Mouse (Mus musculus): Measurements from ENCODE around the gene Rai14.

Gene Rai14

GRCm38 (mm10) chr15:10714409-10715138 lies at the start of gene Rai14:
Gene Rai14, minus strand, starts transcription at chr15:10714624.
- Histone ChIP-seq H3K36me3 (ENCODE audit: control insufficient read depth, insufficient read depth, low read length, poor library complexity, severe bottlenecking) (no peaks in the 10 kb centered on the region), H3K27me3 (ENCODE audit: control insufficient read depth, insufficient read depth, low read length, poor library complexity, severe bottlenecking) (no peaks in the 10 kb centered on the region; the same call in 1 of the 2 replicates)
- DNase-seq (ENCODE audit: low read depth, low spot score): peak; percentile 7

DNA sequence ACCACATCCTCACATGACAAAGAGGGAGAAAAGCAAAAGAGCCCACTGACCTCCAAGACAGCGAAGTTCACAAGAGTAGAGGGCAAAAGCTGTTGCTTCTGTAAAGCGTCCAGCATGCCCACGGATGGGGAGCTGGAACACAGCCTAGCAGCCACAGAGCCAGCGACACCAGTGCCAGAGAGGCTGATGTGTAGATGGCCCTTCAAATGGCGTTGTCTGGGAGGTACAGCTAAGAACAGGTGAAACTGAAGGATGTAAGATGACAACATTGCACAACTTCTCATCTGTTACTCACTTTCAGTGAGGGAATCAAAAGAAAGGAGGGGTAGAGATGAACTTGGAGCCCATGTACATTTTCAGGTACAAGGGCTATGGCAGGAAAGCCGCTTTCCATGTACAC lies 47.0 kb upstream of the Rai14 start:
- H3K36me3 ChIP-seq (ENCODE audit: control insufficient read depth, insufficient read depth, low read length, poor library complexity, severe bottlenecking): no peaks in the 10 kb centered on the region
- DNase-seq (ENCODE audit: low read depth, low spot score): no peak
- no peaks in the 10 kb centered on the region for H3K27me3 ChIP-seq (ENCODE audit: control insufficient read depth, insufficient read depth, low read length, poor library complexity, severe bottlenecking)

DNA sequence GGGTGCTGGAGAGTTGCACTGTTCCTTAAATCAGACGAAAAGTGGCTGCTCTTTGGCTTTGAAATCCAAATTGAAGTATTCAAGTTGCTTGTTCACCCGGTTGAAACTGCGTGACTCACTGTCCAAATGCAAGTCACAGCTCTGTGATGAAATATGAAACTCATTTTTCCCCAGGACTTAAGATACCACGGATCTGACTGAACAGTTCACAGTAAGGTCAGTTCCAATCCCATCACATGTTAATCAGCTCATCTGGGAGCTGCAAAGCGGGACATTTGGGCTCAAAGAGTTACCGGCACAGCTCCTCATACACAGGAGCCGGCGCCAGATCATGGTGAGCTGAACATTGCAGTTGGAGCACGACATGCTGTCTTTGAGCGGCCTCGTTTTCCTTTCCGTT lies 45.6 kb upstream of the Rai14 start:
- no peak for DNase-seq (ENCODE audit: low read depth, low spot score)
- Histone ChIP-seq H3K36me3 (ENCODE audit: control insufficient read depth, insufficient read depth, low read length, poor library complexity, severe bottlenecking) (no peaks in the 10 kb centered on the region), H3K27me3 (ENCODE audit: control insufficient read depth, insufficient read depth, low read length, poor library complexity, severe bottlenecking) (no peaks in the 10 kb centered on the region)

DNA sequence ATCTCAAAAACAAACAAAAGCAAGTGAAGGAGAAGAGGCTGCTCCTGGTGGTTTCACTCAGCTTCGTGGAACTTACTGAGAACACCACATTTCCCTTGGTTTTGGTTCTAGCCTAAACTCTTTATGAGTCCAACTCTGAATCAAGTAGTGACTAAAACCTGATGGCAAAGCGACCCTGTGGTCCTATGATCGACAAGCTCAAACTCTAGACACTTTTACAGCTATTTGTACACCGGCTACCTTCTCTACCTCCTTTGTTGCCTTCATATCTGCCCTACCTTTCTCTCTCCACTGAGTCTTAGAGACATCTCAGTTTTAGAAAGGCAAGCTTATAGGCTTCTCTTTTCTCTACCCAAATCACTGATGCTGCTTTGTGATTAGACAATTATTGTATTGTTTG lies 45.0 kb upstream of the Rai14 start:
- H3K36me3 ChIP-seq (ENCODE audit: control insufficient read depth, insufficient read depth, low read length, poor library complexity, severe bottlenecking): no peaks in the 10 kb centered on the region

GRCm38 (mm10) chr15:10758808-10759207 lies 44.4 kb upstream of the Rai14 start:
- no peak for DNase-seq (ENCODE audit: low read depth, low spot score)
- no peaks in the 10 kb centered on the region for H3K36me3 ChIP-seq (ENCODE audit: control insufficient read depth, insufficient read depth, low read length, poor library complexity, severe bottlenecking)

More for the DNA sequence above, 45.0 kb upstream of the Rai14 start:
- no peak for DNase-seq (ENCODE audit: low read depth, low spot score)
- H3K27me3 ChIP-seq (ENCODE audit: control insufficient read depth, insufficient read depth, low read length, poor library complexity, severe bottlenecking): no peaks in the 10 kb centered on the region

GRCm38 (mm10) chr15:10751141-10751540 lies 36.7 kb upstream of the Rai14 start:
- no peaks in the 10 kb centered on the region for H3K36me3 ChIP-seq (ENCODE audit: control insufficient read depth, insufficient read depth, low read length, poor library complexity, severe bottlenecking)
- DNase-seq (ENCODE audit: low read depth, low spot score): no peak
- no peaks in the 10 kb centered on the region; the same call in 1 of the 2 replicates for H3K27me3 ChIP-seq (ENCODE audit: control insufficient read depth, insufficient read depth, low read length, poor library complexity, severe bottlenecking)

More at GRCm38 (mm10) chr15:10758808-10759207, 44.4 kb upstream of the Rai14 start:
- H3K27me3 ChIP-seq (ENCODE audit: control insufficient read depth, insufficient read depth, low read length, poor library complexity, severe bottlenecking): no peaks in the 10 kb centered on the region

GRCm38 (mm10) chr15:10750339-10750738 lies 35.9 kb upstream of the Rai14 start:
- no peak for DNase-seq (ENCODE audit: low read depth, low spot score)
- Histone ChIP-seq H3K36me3 (ENCODE audit: control insufficient read depth, insufficient read depth, low read length, poor library complexity, severe bottlenecking) (no peaks in the 10 kb centered on the region), H3K27me3 (ENCODE audit: control insufficient read depth, insufficient read depth, low read length, poor library complexity, severe bottlenecking) (no peaks in the 10 kb centered on the region; the same call in 1 of the 2 replicates)

DNA sequence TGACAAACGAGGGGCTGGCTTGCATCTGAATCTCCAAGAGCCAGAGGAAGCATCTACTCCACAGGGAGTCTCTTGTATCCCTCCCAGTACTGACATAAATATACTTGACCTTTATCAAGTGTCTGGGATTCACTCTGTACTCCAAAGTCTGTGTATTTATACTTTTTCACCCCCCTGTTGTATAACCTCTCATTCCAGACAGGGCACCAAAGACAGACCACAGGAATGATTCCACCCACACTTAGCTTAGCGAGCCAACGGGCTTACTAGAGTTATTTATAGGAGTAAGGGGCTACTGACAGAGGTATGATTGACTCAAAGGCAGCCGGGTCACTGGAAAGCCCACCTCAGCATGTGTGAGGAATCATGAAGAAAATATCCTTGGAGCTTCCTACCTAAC lies 35.3 kb upstream of the Rai14 start:
- DNase-seq (ENCODE audit: low read depth, low spot score): no peak
- Histone ChIP-seq H3K36me3 (ENCODE audit: control insufficient read depth, insufficient read depth, low read length, poor library complexity, severe bottlenecking) (no peaks in the 10 kb centered on the region), H3K27me3 (ENCODE audit: control insufficient read depth, insufficient read depth, low read length, poor library complexity, severe bottlenecking) (no peaks in the 10 kb centered on the region; the same call in 1 of the 2 replicates)

DNA sequence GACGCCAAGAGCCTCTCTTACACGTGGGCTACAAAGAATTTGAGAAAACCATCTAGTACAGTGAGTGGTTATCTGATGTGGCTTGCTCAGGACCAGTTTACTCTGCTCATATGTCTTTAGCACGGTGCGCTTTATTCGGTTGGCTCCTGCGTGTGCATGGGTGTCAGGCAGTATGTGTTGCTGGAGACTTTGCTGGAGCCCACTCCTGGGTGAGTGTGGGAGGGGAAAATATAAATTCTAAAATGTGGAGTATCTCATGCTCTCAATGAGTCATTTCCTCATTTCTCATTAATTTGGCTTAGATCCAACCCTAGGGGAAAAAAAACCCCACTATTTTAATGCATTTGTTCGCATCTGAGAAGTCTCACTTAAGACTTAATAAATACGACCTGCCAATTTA lies 33.2 kb upstream of the Rai14 start:
- DNase-seq (ENCODE audit: low read depth, low spot score): no peak
- Histone ChIP-seq H3K27me3 (ENCODE audit: control insufficient read depth, insufficient read depth, low read length, poor library complexity, severe bottlenecking) (no peaks in the 10 kb centered on the region; the same call in 1 of the 2 replicates), H3K36me3 (ENCODE audit: control insufficient read depth, insufficient read depth, low read length, poor library complexity, severe bottlenecking) (no peaks in the 10 kb centered on the region)

DNA sequence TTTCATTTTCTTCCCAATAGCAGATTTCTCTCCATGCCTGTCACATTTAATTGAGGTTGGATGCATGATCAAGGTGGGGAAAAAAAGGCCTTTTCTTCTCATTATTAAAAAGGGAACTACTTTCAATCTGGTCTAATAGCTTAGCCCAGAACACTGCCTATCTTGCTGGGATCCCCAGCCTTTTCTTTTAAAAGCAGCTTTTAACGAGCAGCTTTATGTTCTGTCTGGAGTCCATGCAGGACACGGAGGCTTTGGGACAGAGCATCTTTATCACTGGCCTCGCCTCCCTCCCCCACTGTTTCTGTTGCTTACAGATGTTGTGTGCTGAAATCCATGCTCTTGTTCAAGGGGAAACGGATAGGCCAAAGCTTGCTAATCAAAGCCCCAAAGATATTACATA lies 32.8 kb upstream of the Rai14 start:
- H3K36me3 ChIP-seq (ENCODE audit: control insufficient read depth, insufficient read depth, low read length, poor library complexity, severe bottlenecking): no peaks in the 10 kb centered on the region
- H3K27me3 ChIP-seq (ENCODE audit: control insufficient read depth, insufficient read depth, low read length, poor library complexity, severe bottlenecking): no peaks in the 10 kb centered on the region; the same call in 1 of the 2 replicates
- no peak for DNase-seq (ENCODE audit: low read depth, low spot score)

DNA sequence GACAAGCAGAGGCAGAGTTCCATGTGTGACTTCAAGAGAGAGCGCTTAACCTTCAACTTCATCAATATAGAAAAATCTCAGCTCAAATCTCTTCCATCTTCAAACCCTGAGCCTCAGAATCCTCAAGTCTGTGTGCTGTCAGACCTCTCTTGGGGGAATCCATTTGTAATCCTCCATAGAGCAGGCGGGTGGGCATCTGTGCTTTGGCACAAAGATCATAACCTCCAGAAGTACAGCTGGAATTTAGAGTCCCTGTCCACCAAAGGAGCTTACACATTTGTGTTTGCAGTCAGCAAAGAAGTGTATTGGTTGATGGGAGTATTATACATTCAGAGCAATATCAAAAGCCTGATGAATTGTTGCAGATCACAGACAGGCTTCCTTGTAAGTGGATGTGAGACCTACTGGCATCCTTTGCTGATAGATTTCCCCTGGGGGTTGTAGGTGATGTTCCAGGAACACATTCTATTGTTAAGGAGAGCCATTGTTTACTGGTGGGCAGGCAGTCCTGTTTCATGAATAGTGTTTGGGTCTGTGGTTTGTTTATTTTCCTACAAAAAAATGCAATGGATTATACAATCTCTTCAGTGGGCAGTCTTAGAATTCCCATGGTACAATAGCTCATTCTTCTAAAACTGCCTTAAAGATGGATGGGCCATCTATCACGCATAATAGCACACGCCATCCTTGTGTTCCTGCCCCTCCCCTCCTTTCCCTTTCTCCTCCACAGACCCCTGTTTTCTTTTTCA lies 32.1 kb upstream of the Rai14 start:
- no peaks in the 10 kb centered on the region for H3K36me3 ChIP-seq (ENCODE audit: control insufficient read depth, insufficient read depth, low read length, poor library complexity, severe bottlenecking)
- H3K27me3 ChIP-seq (ENCODE audit: control insufficient read depth, insufficient read depth, low read length, poor library complexity, severe bottlenecking): no peaks in the 10 kb centered on the region; the same call in 1 of the 2 replicates
- no peak for DNase-seq (ENCODE audit: low read depth, low spot score)

DNA sequence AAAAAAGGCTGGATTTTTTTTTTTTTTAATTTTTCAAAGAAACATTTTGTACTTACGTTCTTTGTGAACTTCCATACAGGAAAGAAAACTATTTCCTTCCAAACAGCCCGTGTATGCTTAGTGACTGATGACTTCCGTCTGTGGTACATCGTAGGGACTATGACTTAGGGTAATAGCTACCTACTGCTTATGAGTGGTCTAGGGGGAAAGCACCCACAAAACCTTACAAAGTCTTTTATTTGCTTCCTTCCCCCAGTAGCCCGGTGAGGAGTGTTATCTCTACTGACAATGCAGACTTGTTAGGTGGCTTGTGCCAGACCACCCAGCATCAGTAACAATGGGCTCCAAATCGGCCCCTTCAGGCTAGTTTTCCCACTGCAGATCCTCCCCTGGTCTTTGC lies 28.0 kb upstream of the Rai14 start:
- no peak for DNase-seq (ENCODE audit: low read depth, low spot score)
- Histone ChIP-seq H3K27me3 (ENCODE audit: control insufficient read depth, insufficient read depth, low read length, poor library complexity, severe bottlenecking) (no peaks in the 10 kb centered on the region), H3K36me3 (ENCODE audit: control insufficient read depth, insufficient read depth, low read length, poor library complexity, severe bottlenecking) (no peaks in the 10 kb centered on the region)

- no peaks in the 10 kb centered on the region for H3K27me3 ChIP-seq (ENCODE audit: control insufficient read depth, insufficient read depth, low read length, poor library complexity, severe bottlenecking)
- H3K36me3 ChIP-seq (ENCODE audit: control insufficient read depth, insufficient read depth, low read length, poor library complexity, severe bottlenecking): no peaks in the 10 kb centered on the region
- no peak for DNase-seq (ENCODE audit: low read depth, low spot score)
Observed at GRCm38 (mm10) chr15:10739279-10739678, 24.9 kb upstream of the Rai14 start.

- Histone ChIP-seq H3K36me3 (ENCODE audit: control insufficient read depth, insufficient read depth, low read length, poor library complexity, severe bottlenecking) (no peaks in the 10 kb centered on the region), H3K27me3 (ENCODE audit: control insufficient read depth, insufficient read depth, low read length, poor library complexity, severe bottlenecking) (no peaks in the 10 kb centered on the region)
- DNase-seq (ENCODE audit: low read depth, low spot score): no peak
Observed at GRCm38 (mm10) chr15:10738354-10739142, 24.1 kb upstream of the Rai14 start.

- DNase-seq (ENCODE audit: low read depth, low spot score): no peak
- H3K27me3 ChIP-seq (ENCODE audit: control insufficient read depth, insufficient read depth, low read length, poor library complexity, severe bottlenecking): no peaks in the 10 kb centered on the region; the same call in 1 of the 2 replicates
- no peaks in the 10 kb centered on the region for H3K36me3 ChIP-seq (ENCODE audit: control insufficient read depth, insufficient read depth, low read length, poor library complexity, severe bottlenecking)
Observed at GRCm38 (mm10) chr15:10735948-10736347, 21.5 kb upstream of the Rai14 start.
